Mouse (Mus musculus) liver, embryonic 14.5 days (tissue): Measurements from ENCODE around the gene Dgkh. TPM values are rescaled to one million over a fixed set of nuclear protein-coding genes. Genes with fewer than 3 reads are reported as not detected.

Experiments used
- ATAC-seq: fragments of 200-750 bp; cut with Nextera tagmentation; 2 replicates; pipeline ENCODE4 v1.8.0; 2017; ENCODE audit warnings: moderate number of reproducible peaks, mild to moderate bottlenecking, moderate library complexity; ENCODE audit not compliant: insufficient read depth
- DNase-seq, 3 experiments: peaks; one replicate each; pipeline ENCODE4 v3.0.0-alpha.2; 2012 to 2013; ENCODE audit warnings: low read depth in 3 of 3, low spot score in 3 of 3
- H3K27ac ChIP-seq: fragments of 300-500 bp; sonication (generic); 2 replicates; pipeline ENCODE4 v1.5.1; 2014; ENCODE audit warnings: moderate library complexity, mild to moderate bottlenecking, control low read depth, inconsistent platforms
- H3K27me3 ChIP-seq: fragments of 300-500 bp; sonication (generic); 2 replicates; pipeline ENCODE4 v1.6.1; 2014; ENCODE audit warnings: mild to moderate bottlenecking, low read length, moderate library complexity; ENCODE audit not compliant: control insufficient read depth, insufficient read depth
- H3K36me3 ChIP-seq: fragments of 300-500 bp; sonication (generic); replicated peaks from 2 replicates; pipeline ENCODE4 v1.6.1; 2014; ENCODE audit warnings: low read depth; ENCODE audit not compliant: control insufficient read depth, insufficient read depth
- H3K4me1 ChIP-seq, 2 experiments: fragments of 200-500 bp in 1 of 2; fragments of 300-500 bp in 1 of 2; sonication (generic) in 1 of 2; replicated peaks; 2 replicates each; pipeline ENCODE4 v1.6.1; 2012 to 2014; ENCODE audit warnings: antibody characterized with exemption in 1 of 2, inconsistent platforms in 1 of 2, low read length in 1 of 2; ENCODE audit not compliant: control insufficient read depth in 2 of 2, insufficient read depth in 2 of 2
- H3K4me2 ChIP-seq: fragments of 300-500 bp; sonication (generic); 2 replicates; pipeline ENCODE4 v1.6.1; 2014; ENCODE audit warnings: low read depth, mild to moderate bottlenecking, control low read depth, moderate library complexity
- H3K4me3 ChIP-seq, 2 experiments: fragments of 200-500 bp in 1 of 2; fragments of 300-500 bp in 1 of 2; sonication (generic) in 1 of 2; 2 replicates each; pipeline ENCODE4 v1.5.1; 2012 to 2014; ENCODE audit warnings: low read depth in 2 of 2, low read length in 2 of 2, mild to moderate bottlenecking in 2 of 2, control low read depth in 1 of 2, inconsistent platforms in 1 of 2, moderate library complexity in 1 of 2; ENCODE audit not compliant: insufficient read depth in 1 of 2
- H3K9ac ChIP-seq: fragments of 300-500 bp; sonication (generic); replicated peaks from 2 replicates; pipeline ENCODE4 v1.6.1; 2014; ENCODE audit warnings: mild to moderate bottlenecking, control low read depth, moderate library complexity
- H3K9me3 ChIP-seq: fragments of 300-500 bp; sonication (generic); 2 replicates; pipeline ENCODE4 v1.6.1; 2016; ENCODE audit warnings: low read length, mixed read lengths; ENCODE audit not compliant: control insufficient read depth
- CTCF ChIP-seq: IDR thresholded peaks from 2 replicates; pipeline ENCODE4 v1.5.1; 2016; ENCODE audit warnings: antibody characterized with exemption, low read depth, control low read depth
- EP300 ChIP-seq: IDR thresholded peaks from 2 replicates; pipeline ENCODE4 v1.6.1; 2016; ENCODE audit warnings: antibody characterized with exemption, low read depth
- WGBS: fragments of 180-500 bp; shearing (Covaris S2); extraction: QIAGEN DNeasy Blood & Tissue Kit; methylation state at CpG from one replicate; pipeline ENCODE4 v1.1.7; 2014; ENCODE audit not compliant: insufficient replicate concordance; 5-methylcytosine and 5-hydroxymethylcytosine counted together
- polyA plus RNA-seq, 2 experiments: library from polyadenylated mRNA; depleted of rRNA in 1 of 2; stranded (reverse) in 1 of 2; unstranded in 1 of 2; fragments of >200 nt; fragmentation: Nextera tagmentation in 1 of 2; extraction: Ambion mirVana in 1 of 2; gene quantifications; 2 replicates each; pipeline versions ENCODE4 v1.2.1 to v1.2.3; 2012 to 2014

Dgkh gene
- polyA plus RNA-seq, 2 experiments, result 0.15 to 0.36 TPM

GRCm38 (mm10) chr14:78710647-78711046, 21.9 kb downstream of the Dgkh start:
- WGBS, result 60% methylated on average over 4 of the region's 4 CpGs
- Histone ChIP-seq H3K27ac (no peak overlapping the region), H3K27me3 (no peaks in the 10 kb centered on the region), H3K9ac (no peak overlapping the region), H3K9me3 (no peaks in the 10 kb centered on the region), H3K36me3 (no peaks in the 10 kb centered on the region), H3K4me2 (no peak overlapping the region), H3K4me3 (no peak overlapping the region), H3K4me1 (no peaks in the 10 kb centered on the region)
- TF ChIP-seq EP300 (no peak), CTCF (no peak)
- no peak for ATAC-seq
- DNase-seq, result no peak

GRCm38 (mm10) chr14:78705616-78706015, 27.0 kb downstream of the Dgkh start:
- no peak overlapping the region for H3K27ac ChIP-seq
- 0 out of 4 replicates have a peak, but pooled peaks cover 0 to 6% of the 10 kb centered on the region in 2 experiments for H3K4me1 ChIP-seq
- ATAC-seq, result no peak
- TF ChIP-seq CTCF (no peak), EP300 (no peak)
- no peak for DNase-seq
- H3K27me3 ChIP-seq, result no peaks in the 10 kb centered on the region
- no peak overlapping the region for H3K9ac ChIP-seq
- H3K4me2 ChIP-seq, result no peak overlapping the region
- WGBS, result 70% methylated on average over 3 of the region's 3 CpGs
- H3K9me3 ChIP-seq, result no peaks in the 10 kb centered on the region
- no peak overlapping the region for H3K4me3 ChIP-seq
- no peaks in the 10 kb centered on the region for H3K36me3 ChIP-seq

GRCm38 (mm10) chr14:78703989-78704388, 28.6 kb downstream of the Dgkh start:
- ATAC-seq, result no peak
- H3K4me2 ChIP-seq, result no peak overlapping the region
- no peaks in the 10 kb centered on the region for H3K27me3 ChIP-seq
- no peaks in the 10 kb centered on the region for H3K9me3 ChIP-seq
- no peak overlapping the region for H3K27ac ChIP-seq
- H3K36me3 ChIP-seq, result no peaks in the 10 kb centered on the region
- no peak overlapping the region for H3K9ac ChIP-seq
- WGBS, result 66% methylated on average over 4 of the region's 4 CpGs
- TF ChIP-seq EP300 (no peak), CTCF (no peak)
- no peak overlapping the region for H3K4me3 ChIP-seq
- no peak for DNase-seq
- H3K4me1 ChIP-seq, result 0 out of 4 replicates have a peak, but pooled peaks cover 0 to 6% of the 10 kb centered on the region in 2 experiments

- TF ChIP-seq CTCF, result no peak
- TF ChIP-seq EP300, result no peak
- Histone ChIP-seq H3K27ac (no peak overlapping the region), H3K4me1 (0 out of 4 replicates have a peak, but pooled peaks cover 0 to 6% of the 10 kb centered on the region in 2 experiments), H3K4me2 (no peak overlapping the region), H3K27me3 (no peaks in the 10 kb centered on the region), H3K36me3 (no peaks in the 10 kb centered on the region), H3K9me3 (no peaks in the 10 kb centered on the region), H3K4me3 (no peak overlapping the region), H3K9ac (no peak overlapping the region)
- ATAC-seq, result no peak
- 61% methylated on average over 6 of the region's 6 CpGs for WGBS
- no peak for DNase-seq
These were observed 29.2 kb downstream of the Dgkh start for GRCm38 (mm10) chr14:78703361-78703760.

GRCm38 (mm10) chr14:78702048-78702447, 30.5 kb downstream of the Dgkh start:
- H3K36me3 ChIP-seq, result no peaks in the 10 kb centered on the region
- no peak overlapping the region for H3K4me2 ChIP-seq
- no peak for ATAC-seq
- H3K27ac ChIP-seq, result no peak overlapping the region
- H3K4me1 ChIP-seq, result 0 out of 4 replicates have a peak, but pooled peaks cover 0 to 6% of the 10 kb centered on the region in 2 experiments
- H3K9ac ChIP-seq, result no peak overlapping the region
- no peak for DNase-seq
- 67% methylated on average over 4 of the region's 4 CpGs for WGBS
- H3K4me3 ChIP-seq, result no peak overlapping the region
- H3K9me3 ChIP-seq, result no peaks in the 10 kb centered on the region
- no peaks in the 10 kb centered on the region for H3K27me3 ChIP-seq
- TF ChIP-seq CTCF (no peak), EP300 (no peak)
